Mouse (Mus musculus) cerebellum, postnatal 4 days (tissue): Measurements from ENCODE around the gene Vma21.

Experiments
- DNase-seq, 2 experiments: peaks; one replicate each; pipeline ENCODE4 v3.0.0; 2022; ENCODE audit warnings: low spot score in 2 of 2, mixed read lengths in 1 of 2

The Vma21 gene

DNA sequence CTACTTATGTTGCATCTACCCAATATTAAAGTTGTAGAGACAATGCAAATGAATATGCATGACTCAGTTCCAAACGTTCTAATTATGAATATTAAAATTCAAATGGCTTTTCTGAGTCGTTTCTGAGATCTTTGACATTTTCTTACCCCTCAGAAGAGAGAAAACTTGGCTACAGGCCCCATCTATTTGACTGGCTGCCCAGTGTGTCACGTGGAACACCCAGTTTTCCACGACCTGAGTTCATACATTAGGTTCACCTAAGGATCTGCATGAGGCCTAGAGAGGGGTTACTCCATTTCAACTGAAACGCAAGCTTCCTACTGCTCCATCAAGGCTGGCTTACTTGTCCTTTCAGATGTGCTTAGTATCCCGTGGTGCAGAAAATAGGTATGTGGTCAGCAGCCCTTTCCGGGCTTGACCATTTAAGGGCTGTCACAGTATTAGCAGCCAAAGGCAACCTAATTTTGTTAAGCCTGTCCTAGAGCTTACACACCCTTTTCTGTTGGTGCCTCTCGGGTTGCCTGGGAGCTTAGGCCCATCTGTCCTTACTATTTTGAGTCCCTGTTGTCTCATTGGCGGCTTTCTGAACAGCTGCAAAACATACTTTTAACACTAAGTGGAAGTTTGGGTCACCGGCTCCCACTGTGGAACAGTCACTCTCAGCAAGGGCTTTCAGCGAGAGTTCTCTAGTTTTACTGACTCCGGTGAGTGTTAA lies at the start of gene Vma21:
TSS of gene Vma21 (plus strand) at position 294 of the 715 bp plus-strand sequence.
- peak in 1 of 2 experiments; percentile 2 for DNase-seq

GRCm38 (mm10) chrX:71767909-71768308 lies 47.8 kb upstream of the Vma21 start:
- no peak for DNase-seq

DNA sequence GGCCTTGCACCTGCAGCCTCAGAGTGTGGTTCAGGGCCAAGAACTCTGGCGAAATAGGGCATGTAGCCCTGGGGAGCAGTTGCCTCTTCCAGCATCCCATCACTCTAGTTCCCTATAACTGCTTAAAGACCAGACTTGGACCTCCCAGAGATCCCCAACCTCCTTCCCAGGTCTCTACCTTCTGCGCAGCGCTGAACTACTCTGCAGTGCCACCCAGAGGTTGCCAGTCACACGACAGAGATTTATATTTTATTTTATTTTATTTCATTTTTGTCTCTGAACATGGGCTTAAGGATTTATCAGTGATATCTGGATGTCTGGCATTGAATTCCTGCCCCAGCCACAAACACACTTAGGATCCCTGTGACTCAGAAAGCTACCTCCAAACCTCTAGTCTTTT lies 24.6 kb upstream of the Vma21 start:
- no peak for DNase-seq

DNA sequence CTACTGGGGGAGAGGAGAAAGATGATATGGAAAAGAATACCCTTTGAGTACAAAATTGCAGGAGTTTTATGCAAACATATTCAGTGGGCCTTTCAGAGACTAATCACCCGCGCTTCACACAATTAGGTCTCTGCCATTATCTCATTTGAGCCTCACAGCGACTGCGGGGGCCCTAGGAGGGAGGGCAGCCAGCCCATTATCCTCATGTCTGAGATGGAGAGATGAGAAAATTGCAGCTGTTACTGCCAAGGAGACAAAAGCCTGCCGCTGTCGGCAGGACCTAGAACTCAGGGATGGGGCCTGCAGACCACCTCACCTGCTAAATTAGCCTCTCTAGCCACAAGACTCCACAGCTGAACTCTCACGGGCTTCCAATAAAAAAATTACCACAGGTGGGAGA lies 18.0 kb upstream of the Vma21 start:
- DNase-seq: no peak

DNA sequence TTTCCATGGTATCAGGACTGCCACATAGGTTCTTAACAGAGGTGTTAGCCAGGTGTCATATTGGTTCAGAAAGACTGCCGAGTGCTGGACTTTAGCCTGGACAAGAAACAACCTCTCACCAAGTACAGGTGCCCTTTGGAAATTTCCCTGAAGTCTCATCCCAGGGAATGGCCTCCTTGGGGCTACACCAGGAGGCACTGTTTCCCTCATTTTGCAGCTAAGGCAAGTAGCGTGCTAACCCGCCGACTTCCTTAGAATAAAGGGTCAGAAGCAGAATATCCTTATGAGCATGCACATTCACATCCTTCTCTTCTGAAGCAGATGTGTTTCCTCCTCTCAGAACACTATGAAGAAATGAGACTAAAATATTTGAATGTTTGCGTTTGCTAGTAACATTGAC lies 16.8 kb upstream of the Vma21 start:
- no peak for DNase-seq

- no peak for DNase-seq
These were observed 3.5 kb upstream of the Vma21 start for GRCm38 (mm10) chrX:71811966-71812835.

DNA sequence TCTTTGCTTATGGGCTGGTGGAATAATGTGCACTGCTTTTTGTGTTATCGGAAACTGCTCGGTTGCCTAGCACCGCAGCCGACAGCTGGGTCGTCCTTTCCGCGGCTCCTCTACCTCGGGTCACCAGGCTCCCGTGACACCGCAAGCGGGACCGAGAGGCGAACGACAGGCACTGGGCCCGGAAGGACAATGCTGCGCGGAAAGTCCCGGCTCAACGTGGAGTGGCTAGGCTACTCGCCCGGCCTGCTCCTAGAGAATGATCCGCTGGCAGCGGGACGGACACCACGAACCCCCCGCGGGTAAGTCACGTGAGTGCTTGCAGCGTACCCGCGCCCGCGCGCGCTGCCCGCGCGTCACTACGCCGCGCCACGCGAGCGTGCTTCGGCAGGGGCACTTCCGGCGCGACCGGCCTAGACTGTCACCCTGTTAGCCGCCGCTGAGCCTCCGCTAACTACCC lies 705 bp downstream of the Vma21 start:
- peak; percentile 61 to 86 for DNase-seq

DNA sequence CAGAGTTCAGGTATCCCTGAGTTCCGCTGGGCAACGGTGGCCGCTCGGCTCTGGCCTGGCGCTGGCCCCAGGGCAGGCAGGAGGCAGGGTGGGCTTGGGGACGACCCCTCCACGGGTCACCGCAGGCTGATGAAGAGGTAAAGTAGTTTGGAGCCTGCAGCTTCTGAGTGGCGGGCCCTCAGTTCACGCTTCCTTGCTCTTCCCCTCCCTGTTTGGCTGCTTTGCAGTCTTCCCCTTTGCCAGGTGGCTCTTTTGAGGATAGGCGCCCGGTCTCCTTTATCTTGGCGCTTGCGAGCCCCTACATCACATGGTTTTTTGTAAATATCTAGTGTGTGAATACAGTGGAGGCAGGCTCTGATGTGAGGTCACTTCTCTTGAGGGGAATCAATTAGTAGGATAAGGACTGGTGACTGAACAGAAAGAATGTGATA lies 1.2 kb downstream of the Vma21 start:
- DNase-seq: no peak

DNA sequence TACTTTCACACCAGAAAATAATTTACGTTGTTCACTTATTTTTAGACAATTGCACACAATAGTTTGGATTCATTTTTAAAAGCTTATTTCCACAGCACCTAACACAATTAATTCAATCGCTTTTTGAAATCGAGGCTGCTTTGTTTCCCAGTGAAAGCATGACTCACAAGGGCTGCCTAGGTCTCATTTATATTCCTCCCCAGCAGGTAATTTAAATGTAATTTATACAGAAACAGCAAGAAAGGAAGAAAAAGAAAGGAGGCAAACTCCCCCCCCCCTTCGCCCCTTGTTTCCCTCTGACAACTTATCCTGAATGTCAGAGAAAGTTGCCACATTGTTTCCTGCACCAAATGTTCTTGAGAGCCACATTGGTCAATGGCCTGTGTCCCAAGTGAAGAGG lies 23.2 kb downstream of the Vma21 start:
- no peak for DNase-seq

GRCm38 (mm10) chrX:71846696-71847095 lies 31.0 kb downstream of the Vma21 start:
- DNase-seq: no peak

DNA sequence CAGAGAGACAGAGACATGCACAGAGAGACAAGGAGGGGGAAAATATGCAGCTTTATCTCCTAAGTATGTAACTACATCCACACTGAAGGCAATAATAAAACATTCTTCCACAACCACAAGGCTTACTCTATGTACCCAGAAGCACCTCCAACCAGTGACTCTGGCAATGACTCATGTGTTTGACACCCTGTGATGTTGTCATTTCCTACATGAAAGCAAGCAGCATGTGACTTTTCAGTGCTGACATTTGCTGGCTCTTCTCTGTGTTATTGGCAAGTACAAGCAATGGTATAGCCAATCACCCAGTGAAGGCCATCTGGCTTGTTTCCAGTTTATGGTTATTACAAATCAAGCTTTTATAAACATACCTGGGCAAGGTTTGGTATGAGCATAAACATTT lies 38.1 kb downstream of the Vma21 start:
- DNase-seq: no peak
